In genomic region chr5:31221304-31221945, GRCm38 (mm10) we compare ENCODE assay signal across 7 mouse cellular contexts. TPM values are rescaled to one million over a fixed set of nuclear protein-coding genes. Genes with fewer than 3 reads are reported as not detected.
DNase-seq lines count a peak whose midpoint lies in the region; ATAC-seq and TF ChIP-seq lines count a peak whose summit lies in the region.

No protein-coding gene starts in this region.

- peak overlapping the region; percentile 78 for H3K4me3 ChIP-seq in brown adipose tissue, adult 24 weeks (ENCODE audit: insufficient read depth, low read depth, low read length)
- peak overlapping the region; percentile 100 for H3K4me3 ChIP-seq in forebrain, postnatal 0 days (ENCODE audit: low read depth, low read length)
- H3K4me3 ChIP-seq in midbrain, embryonic 12.5 days = peak overlapping the region; percentile 97

- H3K36me3 ChIP-seq in forebrain, postnatal 0 days (ENCODE audit: insufficient read depth) = no peaks in the 10 kb centered on the region
- H3K36me3 ChIP-seq in midbrain, embryonic 12.5 days = no peaks in the 10 kb centered on the region

- H3K9me3 ChIP-seq in forebrain, postnatal 0 days (ENCODE audit: low read length) = no peaks in the 10 kb centered on the region
- H3K9me3 ChIP-seq in midbrain, embryonic 12.5 days = no peaks in the 10 kb centered on the region

- peak overlapping the region; percentile 79 for H3K4me2 ChIP-seq in forebrain, postnatal 0 days (ENCODE audit: low read depth)
- peak overlapping the region; percentile 83 for H3K4me2 ChIP-seq in midbrain, embryonic 12.5 days (replicated peaks)

- WGBS in forebrain, postnatal 0 days = 11% methylated on average over 11 of the region's 11 CpGs
- 11% methylated on average over 11 of the region's 11 CpGs for WGBS in midbrain, embryonic 12.5 days

- H3K9ac ChIP-seq in forebrain, postnatal 0 days = peak overlapping the region; percentile 92
- H3K9ac ChIP-seq in midbrain, embryonic 12.5 days (replicated peaks) = peak overlapping the region; percentile 92

- ATAC-seq in forebrain, postnatal 0 days = peak; percentile 58
- ATAC-seq in midbrain, embryonic 12.5 days (ENCODE audit: low FRiP score, low read depth) = no peak

- no peaks in the 10 kb centered on the region for H3K27me3 ChIP-seq in forebrain, postnatal 0 days (ENCODE audit: insufficient read depth, low read length)
- H3K27me3 ChIP-seq in midbrain, embryonic 12.5 days = no peaks in the 10 kb centered on the region

- H3K4me1 ChIP-seq in brown adipose tissue, adult 24 weeks (ENCODE audit: control insufficient read depth, insufficient read depth, insufficient read length, low read length) = no peaks in the 10 kb centered on the region
- H3K4me1 ChIP-seq in forebrain, postnatal 0 days (ENCODE audit: insufficient read depth) = peaks cover 4% of the 10 kb centered on the region; the same call in 1 of the 2 replicates
- H3K4me1 ChIP-seq in midbrain, embryonic 12.5 days = peaks cover 16% of the 10 kb centered on the region

- TF ChIP-seq CTCF in forebrain, postnatal 0 days (IDR thresholded peaks at IDR 0.05; ENCODE audit: low read depth) = peak; percentile 70

- H3K27ac ChIP-seq in brown adipose tissue, adult 24 weeks (replicated peaks; ENCODE audit: low read depth, low read length) = peak overlapping the region; percentile 72
- peak overlapping the region; percentile 97 for H3K27ac ChIP-seq in forebrain, postnatal 0 days (ENCODE audit: low read depth, low read length)
- H3K27ac ChIP-seq in midbrain, embryonic 12.5 days (replicated peaks) = peak overlapping the region; percentile 95

- DNase-seq in 3134 (ENCODE audit: extremely low read depth, insufficient read length, low spot score) (peak; percentile 24), 3T3-L1 (ENCODE audit: low read depth, low spot score) (peak; percentile 92)
- peak; percentile 79 for DNase-seq in forebrain, postnatal 0 days
- peak; percentile 50 to 63 for DNase-seq in kidney, postnatal 25 days
- DNase-seq in thymus, postnatal 4 days = peak; percentile 67

RNA-seq across cellular contexts. Expression of gene Ppm1g, which starts 0.9 kb away (rescaled TPM):
- polyA plus RNA-seq in brown adipose tissue, adult 24 weeks (2012; ENCODE audit: insufficient read depth, insufficient read length, missing spikeins) = 39.8 and 46.0 TPM in 2 replicates
- total RNA-seq in forebrain, postnatal 0 days (2014; rRNA removed) = 93.4 and 102 TPM in 2 replicates
- polyA plus RNA-seq in forebrain, postnatal 0 days (2015; fragmentation: Nextera tagmentation; extraction: Ambion mirVana) = 156 and 175 TPM in 2 replicates
- polyA plus RNA-seq in midbrain, embryonic 12.5 days (2016; fragmentation: Nextera tagmentation; extraction: Ambion mirVana) = 163 and 167 TPM in 2 replicates

RNA-seq across cellular contexts. Expression of gene Nrbp1, which starts 19.2 kb away (rescaled TPM):
- polyA plus RNA-seq in brown adipose tissue, adult 24 weeks (2012; ENCODE audit: insufficient read depth, insufficient read length, missing spikeins) = 31.0 and 33.7 TPM in 2 replicates
- 106 and 132 TPM in 2 replicates for total RNA-seq in forebrain, postnatal 0 days (2014; rRNA removed)
- polyA plus RNA-seq in forebrain, postnatal 0 days (2015; fragmentation: Nextera tagmentation; extraction: Ambion mirVana) = 127 and 133 TPM in 2 replicates
- 144 and 151 TPM in 2 replicates for polyA plus RNA-seq in midbrain, embryonic 12.5 days (2016; fragmentation: Nextera tagmentation; extraction: Ambion mirVana)

RNA-seq across cellular contexts. Expression of gene Zfp513, which starts 19.3 kb away (rescaled TPM):
- polyA plus RNA-seq in brown adipose tissue, adult 24 weeks (2012; ENCODE audit: insufficient read depth, insufficient read length, missing spikeins) = 10.0 and 12.1 TPM in 2 replicates
- 6.7 and 10.9 TPM in 2 replicates for total RNA-seq in forebrain, postnatal 0 days (2014; rRNA removed)
- polyA plus RNA-seq in forebrain, postnatal 0 days (2015; fragmentation: Nextera tagmentation; extraction: Ambion mirVana) = 10.8 and 11.8 TPM in 2 replicates
- polyA plus RNA-seq in midbrain, embryonic 12.5 days (2016; fragmentation: Nextera tagmentation; extraction: Ambion mirVana) = 22.0 and 25.2 TPM in 2 replicates

RNA-seq across cellular contexts. Expression of gene Gm9970, which starts 19.6 kb away (rescaled TPM):
- polyA plus RNA-seq in brown adipose tissue, adult 24 weeks (2012; ENCODE audit: insufficient read depth, insufficient read length, missing spikeins) = not detected in 2 replicates
- 0.62 and 0.92 TPM in 2 replicates for total RNA-seq in forebrain, postnatal 0 days (2014; rRNA removed)
- polyA plus RNA-seq in forebrain, postnatal 0 days (2015; fragmentation: Nextera tagmentation; extraction: Ambion mirVana) = 0.29 and 0.51 TPM in 2 replicates
- polyA plus RNA-seq in midbrain, embryonic 12.5 days (2016; fragmentation: Nextera tagmentation; extraction: Ambion mirVana) = 0.63 and 0.71 TPM in 2 replicates

RNA-seq across cellular contexts. Expression of gene Eif2b4, which starts 28.2 kb away (rescaled TPM):
- 33.3 and 43.4 TPM in 2 replicates for polyA plus RNA-seq in brown adipose tissue, adult 24 weeks (2012; ENCODE audit: insufficient read depth, insufficient read length, missing spikeins)
- 45.3 and 70.8 TPM in 2 replicates for total RNA-seq in forebrain, postnatal 0 days (2014; rRNA removed)
- 76.6 and 95.3 TPM in 2 replicates for polyA plus RNA-seq in forebrain, postnatal 0 days (2015; fragmentation: Nextera tagmentation; extraction: Ambion mirVana)
- 65.6 and 68.0 TPM in 2 replicates for polyA plus RNA-seq in midbrain, embryonic 12.5 days (2016; fragmentation: Nextera tagmentation; extraction: Ambion mirVana)

Comparison
In these comparisons a context has a peak if more than half of its experiments do, and no peak if none do; other contexts are left out.
1. DNase-seq: peak in every context shown above with its lines; median percentile 92 in 3T3-L1; 79 in forebrain, postnatal 0 days; 67 in thymus, postnatal 4 days; 56 in kidney, postnatal 25 days; 24 in 3134.